Mouse (Mus musculus): ENCODE results near the gene Atp5c1. TPM values are rescaled to one million over a fixed set of nuclear protein-coding genes. Genes with fewer than 3 reads are reported as not detected.

Gene Atp5c1
- 504 TPM for polyA plus RNA-seq (2017; shearing (Covaris generic))

GRCm38 (mm10) chr2:10080310-10081010 is at the start of gene Atp5c1, which contains the start of gene Kin:
Atp5c1 (minus strand) TSS chr2:10080510.
Kin (plus strand) TSS chr2:10080593.

DNA sequence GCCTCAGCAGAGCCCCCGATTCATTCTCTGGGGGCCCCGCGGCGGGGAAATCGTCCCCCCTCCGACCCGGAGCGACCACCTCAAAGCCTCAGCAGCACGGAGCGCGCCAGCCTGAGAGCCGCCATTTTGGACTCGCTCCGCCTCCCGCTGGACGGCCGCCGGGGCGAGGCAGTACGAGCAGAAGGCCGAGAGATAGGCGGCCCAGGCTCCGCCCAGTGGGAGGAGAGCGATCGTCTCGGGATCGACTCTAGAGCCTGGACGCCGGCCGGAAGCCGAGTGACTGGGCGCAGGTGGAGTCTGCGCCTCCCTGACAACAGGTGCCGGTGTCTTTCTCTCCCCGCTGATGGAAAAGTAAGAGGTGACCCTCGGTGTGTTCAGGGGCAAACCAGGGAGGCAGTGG is 31.8 kb downstream of the Atp5c1 start, which contains the start of gene Taf3:
TSS of gene Taf3 (minus strand) at position 136 of the 400 bp plus-strand sequence.

Other genes with a start within 250 kb of the Atp5c1 start
- not detected for gene 4930412O13Rik, start 199.3 kb downstream of the Atp5c1 start, polyA plus RNA-seq (2017; shearing (Covaris generic))
- 1.0 TPM for gene 9230102O04Rik, start 191.0 kb downstream of the Atp5c1 start, polyA plus RNA-seq (2017; shearing (Covaris generic))
- gene Gata3, start 190.5 kb downstream of the Atp5c1 start, polyA plus RNA-seq (2017; shearing (Covaris generic)) = 128 TPM
- gene Taf3, start 31.9 kb downstream of the Atp5c1 start, polyA plus RNA-seq (2017; shearing (Covaris generic)) = 20.9 TPM
- 40.7 TPM for gene Kin, start 83 bp upstream of the Atp5c1 start, polyA plus RNA-seq (2017; shearing (Covaris generic))
- not detected for gene Itih2, start 50.9 kb upstream of the Atp5c1 start, polyA plus RNA-seq (2017; shearing (Covaris generic))
- 22.0 TPM for gene Itih5, start 73.1 kb upstream of the Atp5c1 start, polyA plus RNA-seq (2017; shearing (Covaris generic))